Mouse (Mus musculus) ES-E14 (cell line): Measurements from ENCODE around the gene Smarcc2.

ENCODE experiments used
- HCFC1 ChIP-seq: IDR thresholded peaks from 2 replicates; pipeline ENCODE4 v1.6.1; 2012; ENCODE audit warnings: low read length, inconsistent platforms, borderline replicate concordance; ENCODE audit not compliant: insufficient read depth
- ZC3H11A ChIP-seq: IDR thresholded peaks from 2 replicates; pipeline ENCODE4 v1.6.1; 2012; ENCODE audit warnings: low read depth, mild to moderate bottlenecking, inconsistent platforms, low read length, borderline replicate concordance

- TF ChIP-seq HCFC1, result no peak
- TF ChIP-seq ZC3H11A, result no peak
Measured at GRCm38 (mm10) chr10:128516029-128516428, 57.0 kb downstream of the Smarcc2 start.
